Comparison of ENCODE assay signal across 11 mouse cellular contexts in the genomic region with DNA sequence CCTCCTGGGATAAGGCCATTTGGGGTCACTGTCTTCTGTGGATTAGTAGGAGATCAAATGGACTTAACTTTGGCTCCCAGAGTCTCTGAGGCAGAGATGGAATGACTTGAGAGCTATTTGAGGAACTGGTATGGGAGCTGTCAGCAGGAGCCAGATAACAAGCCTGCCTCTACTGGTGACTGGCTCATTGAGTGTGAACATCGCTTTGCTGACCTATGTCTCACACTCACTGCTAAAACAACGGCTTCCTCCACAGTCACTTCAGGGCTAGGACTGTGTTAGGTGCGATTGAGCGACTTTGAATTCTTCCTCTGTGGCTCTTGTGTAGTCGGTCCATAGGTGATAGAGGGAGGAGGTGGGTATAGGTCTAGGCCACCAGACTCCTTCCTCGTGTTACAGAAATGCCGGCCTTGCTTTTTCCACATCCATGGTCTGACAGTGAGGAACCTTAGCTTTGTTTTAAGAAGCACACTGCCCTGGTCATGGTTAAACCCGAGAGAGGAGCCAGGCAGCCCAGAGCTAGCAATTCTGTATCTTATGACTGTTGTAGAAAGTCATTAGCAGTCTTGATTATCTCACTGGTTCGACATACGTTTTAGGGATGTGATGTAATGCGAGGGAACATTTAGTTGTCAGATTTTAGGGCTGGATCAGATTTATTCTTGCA.
A peak's percentile ranks its signal among the peaks of the same experiment; 100 is the strongest.
DNase-seq lines count a peak whose midpoint lies in the region; ATAC-seq and TF ChIP-seq lines count a peak whose summit lies in the region.
"Had no signal": no experiment of that assay in that cellular context is flagged by ENCODE, and none has a peak within 500 bp of the region (broad histone marks: within the 10 kb centered on the region; RNA-seq: fewer than 3 reads in every experiment).

No protein-coding gene starts in this region.

- 67% methylated on average over 11 of the region's 11 CpGs for WGBS in embryonic facial prominence, embryonic 14.5 days
- 86% methylated on average over 11 of the region's 11 CpGs for WGBS in embryonic facial prominence, embryonic 10.5 days
- 81% methylated on average over 11 of the region's 11 CpGs for WGBS in hindbrain, embryonic 12.5 days
- 83% methylated on average over 11 of the region's 11 CpGs for WGBS in hindbrain, embryonic 10.5 days
- 71% methylated on average over 11 of the region's 11 CpGs for WGBS in liver, postnatal 0 days (ENCODE audit: insufficient replicate concordance)

- no peak for TF ChIP-seq CTCF in liver, postnatal 0 days (IDR thresholded peaks at IDR 0.05; ENCODE audit: low read depth)

- TF ChIP-seq EP300 in liver, postnatal 0 days (IDR thresholded peaks at IDR 0.05; ENCODE audit: low read depth): no peak

- H3K4me2 ChIP-seq in embryonic facial prominence, embryonic 14.5 days (ENCODE audit: low read depth, low read length): no peak overlapping the region
- no peak overlapping the region for H3K4me2 ChIP-seq in hindbrain, embryonic 12.5 days (replicated peaks)
- no peak overlapping the region for H3K4me2 ChIP-seq in liver, postnatal 0 days (ENCODE audit: low read depth, low read length)

- no peak for ATAC-seq in embryonic facial prominence, embryonic 14.5 days (ENCODE audit: low read depth)
- ATAC-seq in hindbrain, embryonic 12.5 days (ENCODE audit: low FRiP score): peak; percentile 54; the same call in 1 of the 2 replicates
- ATAC-seq in liver, postnatal 0 days: no peak

- no peak overlapping the region for H3K9ac ChIP-seq in embryonic facial prominence, embryonic 14.5 days (ENCODE audit: low read depth, low read length)
- H3K9ac ChIP-seq in hindbrain, embryonic 12.5 days: no peak overlapping the region
- H3K9ac ChIP-seq in liver, postnatal 0 days (replicated peaks): no peak overlapping the region

- H3K27ac ChIP-seq in embryonic facial prominence, embryonic 14.5 days (replicated peaks; ENCODE audit: low read depth, low read length): no peak overlapping the region
- H3K27ac ChIP-seq in embryonic facial prominence, embryonic 10.5 days (replicated peaks): no peak overlapping the region
- H3K27ac ChIP-seq in hindbrain, embryonic 12.5 days: no peak overlapping the region
- H3K27ac ChIP-seq in hindbrain, embryonic 10.5 days: no peak overlapping the region
- H3K27ac ChIP-seq in liver, postnatal 0 days (ENCODE audit: low read depth): no peak overlapping the region

- 0 out of 2 replicates have a peak, but pooled peaks cover 6% of the 10 kb centered on the region for H3K4me1 ChIP-seq in embryonic facial prominence, embryonic 14.5 days (ENCODE audit: control insufficient read depth, insufficient read depth, low read length)
- peaks cover 13% of the 10 kb centered on the region for H3K4me1 ChIP-seq in embryonic facial prominence, embryonic 10.5 days
- peaks cover 16% of the 10 kb centered on the region; the same call in 1 of the 2 replicates for H3K4me1 ChIP-seq in hindbrain, embryonic 12.5 days
- H3K4me1 ChIP-seq in hindbrain, embryonic 10.5 days (replicated peaks): peaks cover 4% of the 10 kb centered on the region; the same call in 1 of the 2 replicates
- H3K4me1 ChIP-seq in liver, postnatal 0 days (ENCODE audit: insufficient read depth): no peaks in the 10 kb centered on the region

- no peaks in the 10 kb centered on the region for H3K27me3 ChIP-seq in embryonic facial prominence, embryonic 14.5 days (replicated peaks; ENCODE audit: control insufficient read depth, insufficient read depth, low read length)
- H3K27me3 ChIP-seq in embryonic facial prominence, embryonic 10.5 days (replicated peaks; ENCODE audit: low read depth, poor library complexity, severe bottlenecking): no peaks in the 10 kb centered on the region
- H3K27me3 ChIP-seq in hindbrain, embryonic 12.5 days: no peaks in the 10 kb centered on the region
- no peaks in the 10 kb centered on the region for H3K27me3 ChIP-seq in hindbrain, embryonic 10.5 days (ENCODE audit: insufficient read depth, poor library complexity, severe bottlenecking)
- H3K27me3 ChIP-seq in liver, postnatal 0 days (ENCODE audit: insufficient read depth, low read length): no peaks in the 10 kb centered on the region

- peak; percentile 13 for DNase-seq in embryonic facial prominence, embryonic 14.5 days (ENCODE audit: low spot score)
- DNase-seq in embryonic facial prominence, embryonic 10.5 days (ENCODE audit: low spot score): no peak
- no peak for DNase-seq in hindbrain, embryonic 10.5 days (ENCODE audit: low spot score)
- peak; percentile 33 for DNase-seq in retina, postnatal 1 day
- DNase-seq in retina, embryonic 14.5 days (ENCODE audit: low spot score): no peak
- no peak for DNase-seq in liver, postnatal 0 days
- DNase-seq in left cerebral cortex, adult 11 months (ENCODE audit: low spot score): no peak
- DNase-seq: adrenal gland, postnatal 25 days; liver; thymus, adult 18-20 months had no signal

- H3K36me3 ChIP-seq in embryonic facial prominence, embryonic 14.5 days (ENCODE audit: control insufficient read depth, insufficient read depth, low read length): no peaks in the 10 kb centered on the region
- H3K36me3 ChIP-seq in embryonic facial prominence, embryonic 10.5 days (replicated peaks): no peaks in the 10 kb centered on the region
- no peaks in the 10 kb centered on the region for H3K36me3 ChIP-seq in hindbrain, embryonic 12.5 days
- H3K36me3 ChIP-seq in hindbrain, embryonic 10.5 days: no peaks in the 10 kb centered on the region
- H3K36me3 ChIP-seq in liver, postnatal 0 days (replicated peaks; ENCODE audit: insufficient read depth, low read length): no peaks in the 10 kb centered on the region

- H3K4me3 ChIP-seq in embryonic facial prominence, embryonic 14.5 days (ENCODE audit: low read depth, low read length): no peak overlapping the region
- no peak overlapping the region for H3K4me3 ChIP-seq in embryonic facial prominence, embryonic 10.5 days
- no peak overlapping the region for H3K4me3 ChIP-seq in hindbrain, embryonic 12.5 days
- no peak overlapping the region for H3K4me3 ChIP-seq in hindbrain, embryonic 10.5 days
- H3K4me3 ChIP-seq in liver, postnatal 0 days (ENCODE audit: low read depth, low read length): no peak overlapping the region

- H3K9me3 ChIP-seq in embryonic facial prominence, embryonic 14.5 days (ENCODE audit: control insufficient read depth, low read length): no peaks in the 10 kb centered on the region
- no peaks in the 10 kb centered on the region for H3K9me3 ChIP-seq in embryonic facial prominence, embryonic 10.5 days
- H3K9me3 ChIP-seq in hindbrain, embryonic 12.5 days (replicated peaks): no peaks in the 10 kb centered on the region
- no peaks in the 10 kb centered on the region for H3K9me3 ChIP-seq in hindbrain, embryonic 10.5 days
- no peaks in the 10 kb centered on the region for H3K9me3 ChIP-seq in liver, postnatal 0 days (ENCODE audit: low read length)

Comparison
In these comparisons a context has a peak if more than half of its experiments do, and no peak if none do; other contexts are left out.
1. DNase-seq: peak in embryonic facial prominence, embryonic 14.5 days (single experiment) and retina, postnatal 1 day (single experiment); none in embryonic facial prominence, embryonic 10.5 days (single experiment), hindbrain, embryonic 10.5 days (single experiment), retina, embryonic 14.5 days (single experiment), liver, postnatal 0 days (single experiment) and left cerebral cortex, adult 11 months (single experiment).